Mouse (Mus musculus): ENCODE data around the gene Slc37a1. TPM values are rescaled to one million over a fixed set of nuclear protein-coding genes. Genes with fewer than 3 reads are reported as not detected.

The Slc37a1 gene
- polyA plus RNA-seq, 1 experiment from 2014 or later, result 9.2 TPM

DNA sequence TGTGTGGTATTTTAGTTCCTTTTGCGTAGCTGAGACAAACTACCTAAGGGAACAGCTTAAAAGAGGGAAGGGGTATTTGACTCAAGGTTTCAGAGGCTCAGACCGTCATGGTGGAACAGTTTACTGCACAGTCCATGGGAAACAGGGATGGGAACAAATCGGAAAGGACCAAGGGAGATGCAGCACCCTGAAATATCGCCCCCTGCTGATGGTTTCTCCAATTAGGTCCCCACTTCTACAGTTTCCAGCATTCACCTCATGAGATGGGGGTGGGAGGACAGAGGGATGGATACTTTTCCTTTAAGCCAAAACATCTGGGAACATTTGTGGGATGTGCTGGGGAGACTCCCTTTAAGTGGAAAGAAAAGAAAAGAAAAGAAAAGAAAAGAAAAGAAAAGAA is 26.8 kb upstream of the Slc37a1 start:
- Histone ChIP-seq H3K9me3 (no peaks in the 10 kb centered on the region), H3K9ac (no peak overlapping the region), H3K27ac (no peak overlapping the region), H3K27me3 (no peaks in the 10 kb centered on the region), H3K4me3 (no peak overlapping the region), H3K36me3 (no peaks in the 10 kb centered on the region), H3K4me1 (no peaks in the 10 kb centered on the region), H3K4me2 (no peak overlapping the region)
- 69% methylated on average over 4 of the region's 4 CpGs for WGBS
- ATAC-seq (ENCODE audit: borderline replicate concordance, extremely low read depth, low FRiP score, low TSS enrichment), result no peak

DNA sequence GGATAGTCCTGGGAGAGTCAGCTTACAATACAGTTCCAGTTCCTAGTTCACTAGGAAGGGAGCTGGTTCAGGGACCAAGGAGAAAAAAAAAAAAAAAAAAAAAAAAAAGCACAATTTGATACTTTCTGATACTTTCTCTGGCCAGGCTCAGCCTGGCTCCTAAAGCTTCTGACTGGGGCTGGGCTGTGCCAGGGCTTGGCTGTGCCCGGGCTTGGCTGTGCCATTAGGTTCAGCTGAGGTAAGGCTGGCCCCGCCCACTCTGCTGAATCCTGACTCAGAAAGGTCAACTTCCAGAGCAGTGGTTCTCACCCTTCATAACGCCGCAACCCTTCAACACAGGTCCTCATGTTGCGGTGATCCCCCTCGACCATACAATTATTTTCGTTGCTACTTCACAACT is 26.2 kb upstream of the Slc37a1 start:
- ATAC-seq (ENCODE audit: borderline replicate concordance, extremely low read depth, low FRiP score, low TSS enrichment), result no peak
- Histone ChIP-seq H3K36me3 (no peaks in the 10 kb centered on the region), H3K4me3 (no peak overlapping the region), H3K4me2 (no peak overlapping the region), H3K9me3 (no peaks in the 10 kb centered on the region), H3K4me1 (no peaks in the 10 kb centered on the region), H3K9ac (no peak overlapping the region), H3K27me3 (no peaks in the 10 kb centered on the region), H3K27ac (no peak overlapping the region)
- 75% methylated on average over 7 of the region's 7 CpGs for WGBS

DNA sequence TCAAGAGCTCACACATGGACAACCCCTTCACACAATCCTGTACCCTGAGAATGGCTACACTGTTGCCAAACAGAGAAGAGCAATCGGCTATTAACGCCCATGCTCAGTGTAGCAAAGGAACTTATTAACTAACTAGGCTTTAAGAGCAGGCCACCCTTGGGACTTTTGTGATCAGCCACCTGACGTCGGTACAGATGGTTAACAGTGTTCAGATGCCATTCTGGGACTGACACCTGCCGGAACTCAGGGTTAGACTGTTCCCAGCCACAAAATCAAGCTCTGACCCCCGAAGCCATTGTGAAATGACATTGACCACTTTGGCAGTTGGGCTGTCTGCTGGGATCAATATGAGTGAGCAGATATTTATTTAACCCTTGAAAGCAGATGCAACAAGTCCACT is 25.2 kb upstream of the Slc37a1 start:
- no peak overlapping the region for H3K27ac ChIP-seq
- H3K4me1 ChIP-seq, result no peaks in the 10 kb centered on the region
- H3K4me3 ChIP-seq, result no peak overlapping the region
- ATAC-seq (ENCODE audit: borderline replicate concordance, extremely low read depth, low FRiP score, low TSS enrichment), result no peak
- H3K4me2 ChIP-seq, result no peak overlapping the region
- no peaks in the 10 kb centered on the region for H3K9me3 ChIP-seq
- 82% methylated on average over 6 of the region's 6 CpGs for WGBS
- no peaks in the 10 kb centered on the region for H3K36me3 ChIP-seq
- H3K27me3 ChIP-seq, result no peaks in the 10 kb centered on the region
- H3K9ac ChIP-seq, result no peak overlapping the region

DNA sequence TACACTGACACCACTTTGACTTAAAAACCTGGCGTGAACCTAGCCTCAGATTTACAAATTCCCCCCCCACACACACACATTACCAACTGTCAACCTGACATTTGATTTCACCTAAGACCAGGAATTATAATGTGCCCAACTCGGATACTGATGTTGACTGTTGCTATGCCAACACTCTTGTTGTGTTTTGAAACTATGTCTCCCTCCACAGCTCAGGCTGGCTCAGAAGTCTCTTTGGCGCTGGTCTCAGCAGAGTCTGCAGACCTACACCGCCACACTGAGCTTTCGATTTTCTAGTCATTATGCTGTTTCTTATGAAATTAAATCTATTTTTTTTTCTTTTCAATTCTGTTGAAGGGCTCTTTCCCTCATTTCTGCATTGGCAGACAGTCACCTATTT is 23.9 kb upstream of the Slc37a1 start:
- Histone ChIP-seq H3K4me3 (no peak overlapping the region), H3K9ac (no peak overlapping the region), H3K36me3 (no peaks in the 10 kb centered on the region), H3K27ac (no peak overlapping the region), H3K9me3 (no peaks in the 10 kb centered on the region), H3K4me1 (no peaks in the 10 kb centered on the region), H3K27me3 (no peaks in the 10 kb centered on the region), H3K4me2 (no peak overlapping the region)
- no peak for ATAC-seq (ENCODE audit: borderline replicate concordance, extremely low read depth, low FRiP score, low TSS enrichment)
- 51% methylated on average over 5 of the region's 5 CpGs for WGBS

DNA sequence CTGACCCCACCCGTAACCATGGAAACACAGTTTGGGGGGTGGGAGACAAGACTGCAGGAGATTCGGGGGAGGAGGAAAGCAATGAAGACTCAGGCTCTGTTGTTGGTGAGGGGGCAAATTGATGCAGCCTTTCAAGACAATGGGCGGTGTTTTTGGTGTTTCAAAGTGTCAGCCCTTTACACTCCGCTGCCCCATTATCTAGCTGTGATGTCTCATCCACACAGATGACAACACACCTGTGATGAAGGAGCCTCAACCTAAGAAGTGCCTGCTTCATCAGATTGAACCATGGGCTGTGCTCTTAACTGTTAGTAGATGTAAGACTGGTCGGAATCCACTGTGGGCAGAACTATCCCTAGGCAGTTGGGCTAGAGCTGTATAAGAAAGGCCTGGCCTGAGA is 22.8 kb upstream of the Slc37a1 start:
- no peak for ATAC-seq (ENCODE audit: borderline replicate concordance, extremely low read depth, low FRiP score, low TSS enrichment)
- no peak overlapping the region for H3K27ac ChIP-seq
- H3K36me3 ChIP-seq, result no peaks in the 10 kb centered on the region
- no peaks in the 10 kb centered on the region for H3K4me1 ChIP-seq
- 84% methylated on average over 5 of the region's 5 CpGs for WGBS
- H3K4me2 ChIP-seq, result no peak overlapping the region
- H3K4me3 ChIP-seq, result no peak overlapping the region
- H3K9ac ChIP-seq, result no peak overlapping the region
- no peaks in the 10 kb centered on the region for H3K27me3 ChIP-seq
- no peaks in the 10 kb centered on the region for H3K9me3 ChIP-seq

DNA sequence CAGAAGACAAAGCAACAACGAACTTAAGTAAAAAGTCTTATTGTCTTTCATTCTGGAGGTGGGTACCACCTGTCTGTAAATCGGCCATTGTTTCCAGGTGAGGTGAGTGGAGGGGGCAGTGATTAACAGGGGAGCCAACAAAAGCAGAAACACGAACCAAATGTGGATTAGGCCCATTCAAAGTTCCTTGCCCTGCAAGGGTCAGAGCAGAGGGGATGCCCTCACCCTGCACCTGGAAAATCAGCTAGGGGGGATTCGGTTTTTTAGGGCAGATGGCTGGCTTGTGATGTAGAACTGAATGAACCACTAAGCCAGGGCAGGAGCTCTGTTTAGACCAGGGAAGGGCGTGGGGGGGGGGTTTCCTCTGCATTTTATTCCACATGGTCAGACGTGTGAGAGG is 22.2 kb upstream of the Slc37a1 start:
- WGBS, result 59% methylated on average over 6 of the region's 6 CpGs
- no peaks in the 10 kb centered on the region for H3K36me3 ChIP-seq
- no peak for ATAC-seq (ENCODE audit: borderline replicate concordance, extremely low read depth, low FRiP score, low TSS enrichment)

DNA sequence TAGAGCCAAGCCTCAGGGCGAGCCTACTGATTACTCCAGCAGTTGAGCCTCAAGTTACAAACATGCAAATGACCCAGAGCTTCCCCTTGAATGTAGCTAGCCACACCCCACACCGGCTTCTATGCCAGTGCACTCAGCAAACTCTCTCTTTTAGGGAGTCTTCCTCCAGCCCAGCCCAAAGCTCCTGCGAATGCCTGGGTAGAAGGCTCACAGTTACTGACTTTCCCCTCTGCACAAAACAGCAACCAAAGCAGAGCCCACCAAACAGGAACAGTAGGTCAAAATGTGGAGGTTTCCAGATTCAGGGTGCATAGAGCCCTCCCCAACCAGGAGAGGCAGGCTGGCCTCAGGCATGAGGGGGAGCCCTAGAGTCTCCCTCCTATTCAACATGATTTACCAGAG is 21.4 kb upstream of the Slc37a1 start:
- ATAC-seq (ENCODE audit: borderline replicate concordance, extremely low read depth, low FRiP score, low TSS enrichment), result no peak
- Histone ChIP-seq H3K36me3 (no peaks in the 10 kb centered on the region), H3K27ac (no peak overlapping the region), H3K9ac (no peak overlapping the region), H3K4me3 (no peak overlapping the region), H3K4me1 (no peaks in the 10 kb centered on the region), H3K4me2 (no peak overlapping the region), H3K9me3 (no peaks in the 10 kb centered on the region), H3K27me3 (no peaks in the 10 kb centered on the region)
- 11% methylated on average over 3 of the region's 3 CpGs for WGBS

More for the DNA sequence above, 22.2 kb upstream of the Slc37a1 start:
- Histone ChIP-seq H3K4me2 (no peak overlapping the region), H3K27me3 (no peaks in the 10 kb centered on the region), H3K27ac (no peak overlapping the region), H3K4me1 (no peaks in the 10 kb centered on the region), H3K9me3 (no peaks in the 10 kb centered on the region), H3K9ac (no peak overlapping the region), H3K4me3 (no peak overlapping the region)

DNA sequence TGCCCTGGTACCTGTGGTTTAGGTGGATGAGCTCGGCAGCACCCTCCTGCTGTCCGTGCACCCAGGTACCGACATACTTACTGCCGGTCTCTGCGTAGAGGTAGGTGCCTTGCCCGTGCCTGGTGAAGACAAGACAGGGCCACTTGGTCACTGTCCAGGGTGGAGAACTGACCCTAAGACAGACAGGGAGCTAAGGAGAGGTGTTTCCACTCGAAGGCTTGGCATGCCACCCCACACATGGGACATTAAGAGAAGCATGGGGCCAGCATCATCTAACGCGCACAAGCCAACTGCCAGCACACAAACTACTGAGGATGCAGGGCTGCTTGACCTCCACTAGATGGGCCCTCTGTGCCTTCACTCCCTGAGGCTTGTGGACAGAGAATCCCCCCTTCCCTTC is 20.8 kb upstream of the Slc37a1 start:
- WGBS, result 85% methylated on average over 9 of the region's 9 CpGs
- Histone ChIP-seq H3K9ac (no peak overlapping the region), H3K27me3 (no peaks in the 10 kb centered on the region), H3K4me1 (no peaks in the 10 kb centered on the region), H3K9me3 (no peaks in the 10 kb centered on the region), H3K4me2 (no peak overlapping the region), H3K4me3 (no peak overlapping the region), H3K36me3 (no peaks in the 10 kb centered on the region), H3K27ac (no peak overlapping the region)
- no peak for ATAC-seq (ENCODE audit: borderline replicate concordance, extremely low read depth, low FRiP score, low TSS enrichment)

- Histone ChIP-seq H3K4me1 (no peaks in the 10 kb centered on the region), H3K27me3 (no peaks in the 10 kb centered on the region), H3K4me2 (no peak overlapping the region), H3K9ac (no peak overlapping the region), H3K36me3 (no peaks in the 10 kb centered on the region), H3K4me3 (no peak overlapping the region), H3K27ac (no peak overlapping the region), H3K9me3 (no peaks in the 10 kb centered on the region)
- ATAC-seq (ENCODE audit: borderline replicate concordance, extremely low read depth, low FRiP score, low TSS enrichment), result no peak
- WGBS, result 68% methylated on average over 7 of the region's 7 CpGs
Measured at GRCm38 (mm10) chr17:31266321-31266950, 20.2 kb upstream of the Slc37a1 start.

DNA sequence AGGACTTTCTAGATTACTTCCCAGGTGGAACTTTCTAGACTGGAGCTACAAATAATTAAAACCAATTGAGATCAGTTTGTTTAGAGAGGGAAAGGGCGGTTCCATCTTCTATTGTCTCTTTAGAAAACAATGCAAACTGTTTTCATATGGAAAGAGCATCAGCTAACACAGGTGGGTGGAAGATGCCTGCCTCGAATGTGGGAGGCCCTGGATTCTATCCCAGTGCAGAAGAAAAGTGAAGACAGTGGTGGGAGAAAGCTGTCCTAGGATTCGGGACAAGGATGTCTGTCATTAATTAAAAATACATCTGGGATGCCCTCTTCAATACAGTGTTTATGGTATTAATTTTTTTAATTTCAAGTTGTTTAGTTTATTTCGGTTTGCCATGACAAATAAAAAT is 19.5 kb upstream of the Slc37a1 start:
- Histone ChIP-seq H3K27me3 (no peaks in the 10 kb centered on the region), H3K36me3 (no peaks in the 10 kb centered on the region), H3K9me3 (no peaks in the 10 kb centered on the region), H3K4me1 (no peaks in the 10 kb centered on the region), H3K4me2 (no peak overlapping the region), H3K27ac (no peak overlapping the region), H3K9ac (no peak overlapping the region), H3K4me3 (no peak overlapping the region)
- no peak for ATAC-seq (ENCODE audit: borderline replicate concordance, extremely low read depth, low FRiP score, low TSS enrichment)
- 57% methylated on average over 4 of the region's 4 CpGs for WGBS

- WGBS, result 69% methylated on average over 6 of the region's 6 CpGs
- H3K36me3 ChIP-seq, result no peaks in the 10 kb centered on the region
- ATAC-seq (ENCODE audit: borderline replicate concordance, extremely low read depth, low FRiP score, low TSS enrichment), result no peak
Measured at GRCm38 (mm10) chr17:31267603-31268002, 19.0 kb upstream of the Slc37a1 start.

GRCm38 (mm10) chr17:31268016-31268415 is 18.6 kb upstream of the Slc37a1 start:
- Histone ChIP-seq H3K27me3 (no peaks in the 10 kb centered on the region), H3K9ac (no peak overlapping the region), H3K36me3 (no peaks in the 10 kb centered on the region), H3K4me1 (no peaks in the 10 kb centered on the region), H3K27ac (no peak overlapping the region), H3K9me3 (no peaks in the 10 kb centered on the region), H3K4me2 (no peak overlapping the region), H3K4me3 (no peak overlapping the region)
- 77% methylated on average over 1 of the region's 1 CpGs for WGBS
- ATAC-seq (ENCODE audit: borderline replicate concordance, extremely low read depth, low FRiP score, low TSS enrichment), result no peak

More at GRCm38 (mm10) chr17:31267603-31268002, 19.0 kb upstream of the Slc37a1 start:
- Histone ChIP-seq H3K27ac (no peak overlapping the region), H3K9ac (no peak overlapping the region), H3K4me3 (no peak overlapping the region), H3K4me1 (no peaks in the 10 kb centered on the region), H3K27me3 (no peaks in the 10 kb centered on the region), H3K4me2 (no peak overlapping the region), H3K9me3 (no peaks in the 10 kb centered on the region)

GRCm38 (mm10) chr17:31269761-31270160 is 16.8 kb upstream of the Slc37a1 start:
- no peaks in the 10 kb centered on the region for H3K36me3 ChIP-seq
- no peak for ATAC-seq (ENCODE audit: borderline replicate concordance, extremely low read depth, low FRiP score, low TSS enrichment)
- WGBS, result 86% methylated on average over 2 of the region's 2 CpGs
- no peaks in the 10 kb centered on the region for H3K27me3 ChIP-seq
- H3K9me3 ChIP-seq, result no peaks in the 10 kb centered on the region
- no peak overlapping the region for H3K4me3 ChIP-seq
- no peak overlapping the region for H3K9ac ChIP-seq
- no peak overlapping the region for H3K27ac ChIP-seq
- no peak overlapping the region for H3K4me2 ChIP-seq
- H3K4me1 ChIP-seq, result no peaks in the 10 kb centered on the region

Measured in lung, embryonic 15.5 days (tissue).